Mouse (Mus musculus) bone marrow, adult 2 months (tissue): Measurements from ENCODE around the gene Rdh8. TPM values are rescaled to one million over a fixed set of nuclear protein-coding genes. Genes with fewer than 3 reads are reported as not detected.
A peak's percentile ranks its signal among the peaks of the same experiment; 100 is the strongest.

ENCODE experiments used
- H3K27ac ChIP-seq: fragments of 200-500 bp; 2 replicates; pipeline ENCODE4 v1.5.1; 2012; ENCODE audit warnings: low read depth, mild to moderate bottlenecking, control low read depth, inconsistent platforms, low read length; ENCODE audit not compliant: control insufficient read depth, poor library complexity, insufficient read depth
- H3K4me1 ChIP-seq: fragments of 200-500 bp; 2 replicates; pipeline ENCODE4 v1.6.1; 2011; ENCODE audit warnings: low read length; ENCODE audit not compliant: control insufficient read depth, insufficient read depth
- H3K4me3 ChIP-seq: fragments of 200-500 bp; replicated peaks from 2 replicates; pipeline ENCODE3; 2011; ENCODE audit warnings: mild to moderate bottlenecking, low read depth, low read length, control low read depth; ENCODE audit not compliant: control insufficient read depth
- CTCF ChIP-seq: fragments of 200-500 bp; IDR thresholded peaks from 2 replicates; pipeline ENCODE4 v1.5.1; 2011; ENCODE audit warnings: low read length, control low read depth; ENCODE audit not compliant: control insufficient read depth, insufficient read depth
- POLR2A ChIP-seq: fragments of 200-500 bp; IDR thresholded peaks from 2 replicates; pipeline ENCODE4 v1.6.1; 2011; ENCODE audit warnings: low read depth, mild to moderate bottlenecking, control low read depth, low read length, borderline replicate concordance; ENCODE audit not compliant: control insufficient read depth
- WGBS: fragments of 180-500 bp; shearing (Covaris S2); methylation state at CpG from one replicate; pipeline ENCODE4 v1.1.7; 2018; 5-methylcytosine and 5-hydroxymethylcytosine counted together
- polyA plus RNA-seq: library from polyadenylated mRNA; stranded (reverse); fragments of >200 nt; gene quantifications from 2 replicates; pipeline ENCODE4 v1.2.4, GENCODE M21; 2011; ENCODE audit warnings: low replicate concordance; ENCODE audit not compliant: missing spikeins, insufficient read depth, insufficient read length

Rdh8 gene
- polyA plus RNA-seq, 1 experiment, result not detected

DNA sequence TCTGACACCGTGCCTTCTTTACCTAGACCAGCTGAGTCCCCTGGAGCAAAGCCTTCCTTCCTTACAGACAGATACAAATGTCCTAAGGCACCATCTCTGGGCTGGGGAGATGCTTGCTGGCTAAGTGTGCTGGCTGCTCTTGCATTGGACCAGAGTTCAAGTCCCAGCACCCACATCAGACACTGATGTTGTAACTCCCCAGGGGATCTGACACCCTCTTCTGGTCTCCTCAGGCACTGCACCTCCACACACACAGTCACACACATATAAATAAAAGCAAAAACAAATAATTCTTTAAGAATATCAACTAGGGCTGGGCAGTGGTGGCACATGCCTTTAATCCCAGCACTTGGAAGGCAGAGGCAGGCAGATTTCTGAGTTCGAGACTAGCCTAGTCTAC is 31.9 kb downstream of the Rdh8 start:
- 80% methylated on average over 2 of the region's 2 CpGs for WGBS
- TF ChIP-seq POLR2A, result no peak
- no peak for TF ChIP-seq CTCF
- H3K4me3 ChIP-seq, result no peak overlapping the region
- no peak overlapping the region for H3K27ac ChIP-seq
- no peaks in the 10 kb centered on the region for H3K4me1 ChIP-seq

DNA sequence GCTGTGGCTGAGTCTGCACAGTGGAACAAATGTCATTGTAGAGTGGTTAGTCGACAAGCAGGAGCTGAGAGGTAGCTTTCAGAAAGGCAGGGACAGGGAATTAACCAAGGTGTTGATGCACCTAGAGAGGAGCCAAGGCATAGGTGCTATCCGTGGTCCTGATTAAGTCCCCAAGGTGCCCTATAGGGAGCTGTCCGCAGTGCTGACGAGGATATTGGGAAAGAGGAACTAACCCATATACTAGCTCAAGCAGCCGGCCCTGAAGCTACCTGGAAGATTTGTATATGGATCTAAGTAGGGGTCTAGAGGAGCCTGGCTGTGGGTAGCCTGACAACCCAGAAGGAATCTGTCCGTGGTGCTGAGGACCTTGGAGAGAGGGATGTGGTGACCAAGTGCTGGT is 38.8 kb downstream of the Rdh8 start:
- Histone ChIP-seq H3K27ac (no peak overlapping the region), H3K4me3 (no peak overlapping the region), H3K4me1 (no peaks in the 10 kb centered on the region)
- TF ChIP-seq POLR2A (no peak), CTCF (peak; percentile 9; the same call in 1 of the 2 replicates)
- 5% methylated on average over 6 of the region's 6 CpGs for WGBS

DNA sequence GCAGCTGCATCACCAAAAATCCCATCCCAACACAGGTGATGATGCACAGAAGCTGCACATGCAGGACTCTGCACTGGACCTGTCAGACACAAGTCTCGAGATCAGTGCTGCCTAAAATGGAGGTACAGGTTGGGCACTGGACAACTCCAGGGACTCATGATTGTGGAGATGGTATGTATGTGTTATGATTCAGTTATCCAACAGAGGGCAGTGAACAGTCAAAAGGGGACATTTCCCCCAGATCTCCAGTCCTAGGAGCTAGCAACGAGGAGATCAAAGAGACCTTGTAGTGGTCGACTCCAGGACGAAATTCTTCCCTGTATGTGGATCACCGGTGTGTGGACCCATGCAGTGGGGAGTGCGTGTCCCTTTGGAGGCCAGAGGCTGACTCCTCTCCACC is 41.6 kb downstream of the Rdh8 start:
- TF ChIP-seq POLR2A (no peak), CTCF (no peak)
- Histone ChIP-seq H3K27ac (no peak overlapping the region), H3K4me3 (no peak overlapping the region), H3K4me1 (no peaks in the 10 kb centered on the region)
- WGBS, result 38% methylated on average over 6 of the region's 6 CpGs

DNA sequence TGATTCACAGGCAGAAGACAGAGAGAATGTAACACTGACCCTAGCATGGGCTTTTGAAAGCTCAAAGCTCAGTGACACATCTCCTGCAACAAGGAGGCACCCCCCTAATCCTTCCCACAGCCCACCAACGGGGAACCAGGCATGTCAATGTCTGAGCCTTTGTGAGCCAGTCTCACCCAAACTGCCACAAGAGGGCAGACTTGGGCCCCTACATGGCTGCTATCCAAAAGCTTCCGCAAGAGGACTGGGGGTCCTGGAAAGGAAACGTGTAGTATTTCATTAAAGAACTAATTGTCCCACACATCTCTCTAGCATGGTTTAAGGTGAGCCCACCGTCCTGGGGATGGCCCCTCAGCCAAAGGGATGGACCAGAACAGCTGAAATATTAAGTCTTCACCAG is 43.5 kb downstream of the Rdh8 start:
- no peak overlapping the region for H3K4me3 ChIP-seq
- peak; percentile 55 for TF ChIP-seq CTCF
- TF ChIP-seq POLR2A, result no peak
- WGBS, result 8% methylated on average over 4 of the region's 4 CpGs
- H3K4me1 ChIP-seq, result no peaks in the 10 kb centered on the region
- no peak overlapping the region for H3K27ac ChIP-seq

DNA sequence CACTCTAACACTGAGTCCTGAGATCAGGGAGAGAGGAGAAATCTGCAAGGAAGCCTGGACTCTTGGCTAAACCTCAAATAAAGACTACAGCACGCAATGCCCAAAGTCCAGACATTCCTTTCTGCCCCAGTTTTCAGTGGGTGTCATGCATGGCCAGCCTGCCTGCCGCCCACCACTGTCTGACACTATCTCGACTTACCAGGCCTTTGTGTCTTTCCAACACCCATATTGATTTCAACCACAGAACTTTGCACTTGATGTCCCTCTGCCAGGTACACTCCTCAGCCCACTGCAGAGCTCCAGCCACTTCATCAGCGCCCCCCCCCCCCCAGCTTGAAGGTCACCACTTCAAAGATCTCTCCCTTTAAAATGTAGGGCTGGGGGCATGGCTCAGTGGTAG is 43.9 kb downstream of the Rdh8 start:
- Histone ChIP-seq H3K27ac (no peak overlapping the region), H3K4me3 (no peak overlapping the region), H3K4me1 (no peaks in the 10 kb centered on the region)
- TF ChIP-seq CTCF (no peak), POLR2A (no peak)
- WGBS, result 51% methylated on average over 4 of the region's 4 CpGs

DNA sequence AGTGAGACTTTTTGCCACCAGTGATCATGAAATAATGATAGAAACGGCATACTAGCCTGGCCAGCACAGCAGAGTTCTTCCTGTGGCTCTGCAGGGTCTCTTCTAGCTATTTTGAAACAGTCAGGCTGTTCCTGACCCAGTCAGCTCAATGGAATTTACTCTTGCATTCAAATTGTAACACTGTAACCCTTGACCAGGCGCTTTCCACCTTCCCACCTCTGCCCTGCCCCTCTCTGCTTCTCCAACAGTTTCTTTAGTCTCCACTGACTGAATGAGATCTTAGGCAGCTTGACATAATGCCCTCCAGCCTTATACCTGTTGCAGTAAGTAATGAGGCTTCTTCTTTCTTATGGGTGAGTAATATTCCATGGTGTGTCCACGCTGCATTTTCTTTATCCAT is 48.6 kb downstream of the Rdh8 start:
- Histone ChIP-seq H3K4me3 (no peak overlapping the region), H3K4me1 (no peaks in the 10 kb centered on the region; the same call in 1 of the 2 replicates), H3K27ac (no peak overlapping the region)
- WGBS, result 53% methylated on average over 3 of the region's 3 CpGs
- TF ChIP-seq CTCF (no peak), POLR2A (no peak)

DNA sequence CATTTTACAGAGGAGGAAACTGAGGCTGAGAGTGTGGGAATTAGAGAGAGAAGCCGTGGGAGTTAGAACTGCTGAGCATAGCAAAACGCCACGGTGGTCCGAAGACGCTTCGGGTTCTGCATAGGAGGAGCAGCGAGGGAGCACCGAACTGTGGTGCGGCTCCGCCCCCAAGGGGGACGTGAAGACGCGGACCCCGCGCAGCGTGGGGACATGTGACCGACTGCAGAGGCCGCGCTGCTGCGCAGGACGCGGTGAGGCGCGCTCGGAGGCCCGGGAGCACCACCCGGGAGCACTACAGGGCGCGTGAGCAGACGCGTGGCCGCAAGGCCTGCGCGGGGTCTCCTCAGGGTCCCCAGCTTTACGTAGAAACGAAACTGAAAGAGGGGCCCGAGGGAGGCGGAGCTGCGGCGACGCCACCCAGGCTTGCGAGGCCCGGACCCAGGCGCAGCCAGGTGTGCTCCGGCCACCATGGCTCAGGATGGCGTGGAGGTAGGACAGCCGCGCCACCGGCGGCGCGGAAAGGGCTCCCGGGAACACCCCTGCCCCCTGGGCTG is 50.2 kb downstream of the Rdh8 start, which contains the start of gene A230050P20Rik:
Gene A230050P20Rik (plus strand): TSS at position 195 of the 554 bp plus-strand sequence.
- H3K4me3 ChIP-seq, result peak within 1 kb of the TSS; percentile 68
- no peaks in the 10 kb centered on the region; the same call in 1 of the 2 replicates for H3K4me1 ChIP-seq
- no peak within 1 kb of the TSS; the same call in 1 of the 2 replicates for H3K27ac ChIP-seq
- WGBS, result under 1% methylated on average over 53 of the region's 53 CpGs
- TF ChIP-seq POLR2A (no peak), CTCF (no peak)

DNA sequence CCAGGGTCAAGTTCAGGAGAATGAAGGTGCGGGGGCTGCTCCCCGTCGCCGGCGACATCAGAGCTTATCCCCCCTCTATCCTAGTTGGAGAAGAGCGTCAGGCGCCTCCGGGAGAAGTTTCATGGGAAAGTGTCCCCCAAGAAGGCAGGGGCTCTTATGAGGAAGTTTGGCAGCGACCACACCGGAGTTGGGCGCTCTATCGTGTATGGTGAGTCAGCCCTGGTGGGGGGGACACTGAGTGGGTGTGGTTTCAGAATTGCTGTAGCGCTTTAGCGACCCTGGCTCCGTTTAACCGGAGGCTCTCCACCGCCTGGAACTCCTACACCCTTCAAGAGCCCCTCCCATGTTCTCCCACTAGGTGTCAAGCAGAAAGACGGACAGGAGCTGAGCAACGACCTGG is 50.9 kb downstream of the Rdh8 start:
- no peak overlapping the region for H3K27ac ChIP-seq

More for the DNA sequence above, 50.9 kb downstream of the Rdh8 start:
- Histone ChIP-seq H3K4me3 (peak overlapping the region; percentile 1), H3K4me1 (no peaks in the 10 kb centered on the region; the same call in 1 of the 2 replicates)
- WGBS, result 3% methylated on average over 19 of the region's 19 CpGs
- TF ChIP-seq CTCF, result no peak
